Mouse (Mus musculus): ENCODE data around the gene Dolpp1.
"Not testable (repeated sequence)": the region's sequence is repeated elsewhere in the genome, so short reads cannot be mapped to it uniquely, and the experiment has no call there.

Dolpp1 gene

DNA sequence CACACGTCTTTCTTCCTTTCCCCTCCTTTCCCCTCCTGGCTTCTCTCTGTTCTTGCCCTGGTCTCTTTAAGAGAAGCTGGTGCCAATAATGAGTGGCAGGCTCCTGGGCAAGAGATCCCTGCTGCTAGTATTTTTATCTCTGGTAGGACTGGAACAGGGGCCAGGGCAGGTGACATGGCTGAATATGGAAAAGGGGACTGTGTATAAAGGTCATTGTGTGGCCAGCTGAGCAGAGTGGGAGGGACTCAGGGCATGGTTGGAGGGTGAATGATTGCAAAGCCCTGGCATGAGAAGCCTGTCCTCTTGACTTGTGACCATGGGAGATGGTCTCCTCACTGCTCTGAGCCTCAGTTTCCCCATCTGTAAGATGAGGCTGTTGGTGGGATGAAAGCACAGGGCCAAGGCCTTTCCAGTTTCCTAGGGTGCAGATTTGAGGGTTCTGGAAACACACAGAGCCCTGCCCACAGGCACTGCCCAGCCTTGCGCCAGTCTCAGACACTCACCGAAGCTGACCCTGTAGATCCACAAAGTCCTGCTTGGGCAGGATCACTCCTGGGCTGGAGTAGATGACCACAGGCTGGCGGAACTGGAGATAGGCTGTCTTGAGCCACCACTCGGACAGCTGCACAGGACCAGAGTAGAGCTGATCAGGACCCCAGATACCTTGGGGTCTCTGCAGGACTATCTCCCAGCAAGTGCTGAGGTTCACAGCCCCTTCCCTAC lies 17.6 kb downstream of the Dolpp1 start:
- DNase-seq (ENCODE audit: low spot score in 2 of 2) = no peak

DNA sequence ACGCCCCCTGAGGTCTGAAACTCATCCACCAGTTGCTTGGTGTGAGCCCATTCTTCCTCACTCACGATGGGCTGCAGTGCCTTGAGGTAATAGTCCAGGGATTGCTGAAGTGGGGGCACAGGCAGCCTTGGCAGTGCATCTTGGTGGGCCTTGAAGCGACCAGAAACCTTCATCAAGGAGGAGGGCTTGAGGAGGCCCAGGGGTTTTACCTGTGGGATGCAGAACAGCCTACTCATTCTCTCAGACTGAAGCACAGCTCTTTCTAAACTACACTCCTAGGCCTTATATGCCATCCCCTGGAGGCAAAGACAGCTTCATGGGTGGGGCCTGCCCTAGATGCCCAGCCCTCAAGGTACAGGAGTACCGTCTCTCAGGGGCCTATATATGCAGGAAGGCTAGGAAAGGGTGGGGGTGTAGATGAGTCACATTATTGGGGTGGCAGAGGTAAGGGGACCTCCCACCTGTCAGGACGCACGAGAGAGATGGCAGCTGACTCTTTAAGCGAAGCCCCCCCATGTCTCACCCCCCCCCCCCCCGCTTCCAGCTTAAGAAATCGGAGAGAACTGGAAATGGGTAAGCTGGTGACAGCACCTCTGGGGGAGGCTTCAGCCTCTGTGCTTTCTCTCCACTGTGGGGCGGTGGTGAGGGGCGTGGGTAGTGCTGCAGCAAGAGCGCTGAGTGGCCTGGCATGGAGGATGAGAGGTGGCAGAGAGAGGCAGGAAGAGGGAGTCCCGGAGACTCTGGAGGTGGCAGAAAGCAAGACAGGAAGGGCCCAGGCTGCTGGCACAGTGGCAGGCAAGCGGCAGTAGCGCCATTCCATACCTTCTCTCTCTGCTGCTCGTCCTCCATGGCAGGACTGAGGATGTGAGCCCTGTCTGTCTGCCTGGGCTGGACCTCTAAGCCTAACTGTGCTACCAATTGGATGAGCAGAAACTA lies 21.3 kb downstream of the Dolpp1 start:
- no peak for DNase-seq (ENCODE audit: low spot score in 2 of 2)

DNA sequence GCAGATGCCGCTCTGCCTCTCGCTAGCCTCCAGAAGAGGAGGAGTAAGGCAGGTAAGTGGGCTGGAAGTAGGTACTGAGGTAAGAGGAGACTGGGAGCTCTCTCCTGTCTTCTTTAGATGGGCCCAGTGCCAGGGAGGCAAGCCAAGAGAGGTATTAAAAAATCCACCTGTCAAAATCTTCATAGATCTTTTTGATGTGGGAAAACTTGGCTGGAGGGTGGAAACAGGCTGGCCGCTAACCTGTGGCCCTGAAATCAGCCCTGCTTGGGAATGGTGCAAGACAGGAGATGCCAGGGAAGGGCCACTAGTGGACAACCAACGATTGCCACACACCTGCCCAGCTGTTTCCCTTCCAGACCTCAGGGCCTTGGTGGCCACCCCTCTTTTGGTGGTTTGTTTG lies 22.0 kb downstream of the Dolpp1 start:
- DNase-seq (ENCODE audit: low spot score in 2 of 2) = no peak

DNA sequence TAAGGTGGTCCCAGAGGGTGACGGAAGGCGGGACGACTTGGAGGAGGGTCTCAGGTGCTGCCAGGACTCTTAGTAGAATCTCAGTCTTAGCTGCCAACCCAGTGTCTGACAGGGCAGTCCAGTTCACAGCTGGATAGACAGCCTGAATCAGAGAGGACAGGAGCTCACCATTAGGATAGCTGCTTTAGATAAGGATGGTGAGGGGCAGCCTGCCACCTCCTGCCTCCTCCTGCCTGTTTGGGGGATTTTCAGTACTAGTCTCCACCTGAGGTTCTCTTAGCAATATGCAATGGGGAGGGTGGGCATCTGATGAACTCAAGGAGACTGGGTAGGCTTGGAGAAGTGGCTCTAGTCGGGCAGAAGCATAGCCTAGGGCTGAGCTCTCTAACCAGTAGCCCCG lies 22.6 kb downstream of the Dolpp1 start:
- no peak for DNase-seq (ENCODE audit: low spot score in 2 of 2)

GRCm38 (mm10) chr2:30415157-30415935 lies 23.3 kb downstream of the Dolpp1 start, which contains the start of gene Crat:
Crat (minus strand) TSS chr2:30415813.
- DNase-seq (ENCODE audit: low spot score in 2 of 2) = peak; percentile 85 to 87

- peak; percentile 86 to 91 for DNase-seq (ENCODE audit: low spot score in 2 of 2)
Observed at GRCm38 (mm10) chr2:30415936-30416648, 24.0 kb downstream of the Dolpp1 start, which contains the start of gene Ptpa. Ptpa (plus strand) TSS chr2:30416039.

GRCm38 (mm10) chr2:30416649-30416965 lies 24.6 kb downstream of the Dolpp1 start:
- DNase-seq (ENCODE audit: low spot score in 2 of 2) = no peak

- not testable (repeated sequence) for DNase-seq (ENCODE audit: low spot score in 2 of 2)
Observed at GRCm38 (mm10) chr2:30417154-30417553, 25.1 kb downstream of the Dolpp1 start.

- no peak for DNase-seq (ENCODE audit: low spot score in 2 of 2)
Observed at GRCm38 (mm10) chr2:30417595-30418165, 25.6 kb downstream of the Dolpp1 start.

DNA sequence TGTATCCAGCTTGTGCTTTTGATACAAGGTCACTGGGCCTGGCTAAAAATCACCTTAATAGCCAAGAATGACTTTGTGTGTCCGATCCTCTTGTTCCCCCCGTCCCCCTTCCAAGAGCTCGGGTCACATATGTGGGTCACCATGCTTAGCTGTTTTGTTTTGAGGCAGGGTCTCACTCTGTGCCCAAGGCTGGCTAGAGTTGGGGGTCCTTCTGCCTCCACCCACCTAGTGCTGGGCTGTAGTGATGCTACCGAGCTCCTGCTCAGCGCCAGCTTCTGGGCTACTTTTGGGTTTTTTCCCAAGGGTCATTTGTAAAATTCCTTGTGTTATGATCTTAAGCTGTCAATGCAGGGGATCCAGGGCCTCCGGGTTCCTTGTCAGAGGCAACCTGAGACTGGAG lies 26.2 kb downstream of the Dolpp1 start:
- no peak for DNase-seq (ENCODE audit: low spot score in 2 of 2)

- no peak for DNase-seq (ENCODE audit: low spot score in 2 of 2)
Observed at GRCm38 (mm10) chr2:30419112-30419511, 27.1 kb downstream of the Dolpp1 start.

GRCm38 (mm10) chr2:30421432-30421831 lies 29.4 kb downstream of the Dolpp1 start:
- no peak for DNase-seq (ENCODE audit: low spot score in 2 of 2)

DNA sequence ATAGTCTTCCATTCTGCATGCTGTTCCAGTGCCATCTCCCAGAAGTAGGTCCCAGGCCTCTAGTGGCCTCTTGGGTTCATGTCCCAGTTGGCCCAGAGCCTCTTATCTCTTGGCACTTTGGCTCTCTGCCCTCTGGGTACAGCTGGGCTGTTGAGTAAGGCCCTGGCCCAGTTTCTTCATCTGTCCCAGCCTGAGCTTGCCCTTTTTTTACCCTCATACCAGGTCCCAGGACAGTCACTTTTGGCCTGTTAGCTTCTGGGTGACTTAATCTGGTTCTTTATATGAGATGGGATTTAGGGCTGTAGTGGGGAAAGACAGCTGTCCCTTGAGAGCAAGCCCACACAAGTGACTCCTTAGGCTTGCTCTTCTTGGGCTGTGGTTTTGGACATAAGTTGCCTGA lies 37.1 kb downstream of the Dolpp1 start:
- DNase-seq (ENCODE audit: low spot score in 2 of 2) = no peak

- DNase-seq (ENCODE audit: low spot score in 2 of 2) = peak; percentile 39 to 68
Observed at GRCm38 (mm10) chr2:30435326-30436155, 43.5 kb downstream of the Dolpp1 start.

DNA sequence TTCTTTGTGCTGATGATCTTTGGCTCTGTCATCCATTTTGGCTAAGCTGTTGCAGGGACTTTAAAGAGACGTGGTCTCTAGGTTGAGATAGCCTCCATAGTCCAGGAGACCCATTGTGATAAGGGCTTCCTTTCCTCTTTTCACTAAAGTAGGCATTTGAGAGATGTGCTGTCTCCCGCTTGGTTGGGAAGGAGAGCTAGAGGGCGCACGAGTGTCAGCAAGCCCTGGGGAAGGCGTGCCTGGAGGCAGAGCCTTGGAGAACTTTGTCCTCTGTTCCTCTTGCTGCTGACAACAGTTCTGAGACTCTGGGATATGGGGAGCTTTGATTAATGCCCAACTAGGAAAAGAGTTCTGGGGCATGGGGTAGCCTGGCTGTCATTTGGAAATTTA lies 44.1 kb downstream of the Dolpp1 start:
- DNase-seq (ENCODE audit: low spot score in 2 of 2) = no peak

- no peak for DNase-seq (ENCODE audit: low spot score in 2 of 2)
Observed at GRCm38 (mm10) chr2:30436809-30437208, 44.8 kb downstream of the Dolpp1 start.

- DNase-seq (ENCODE audit: low spot score in 2 of 2) = no peak
Observed at GRCm38 (mm10) chr2:30437791-30438190, 45.7 kb downstream of the Dolpp1 start.

DNA sequence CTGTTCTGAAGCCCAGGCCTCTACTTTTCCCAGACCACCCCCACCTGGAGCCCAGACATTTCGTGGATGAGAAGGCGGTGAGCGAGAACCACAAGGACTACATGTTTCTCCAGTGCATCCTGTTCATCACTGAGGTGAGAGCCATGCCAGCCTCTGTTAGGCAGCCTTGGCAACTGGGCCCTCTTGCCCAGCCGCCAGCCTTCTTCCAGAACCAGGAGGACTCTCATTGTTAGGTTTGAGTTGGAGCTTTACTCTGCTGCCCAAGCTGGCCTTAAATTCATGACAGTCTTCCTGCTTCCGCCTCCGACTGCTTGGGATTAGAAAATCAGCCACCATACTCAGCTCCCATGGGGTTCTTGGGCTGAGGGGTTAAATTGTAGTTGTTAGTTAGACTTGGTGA lies 47.6 kb downstream of the Dolpp1 start:
- DNase-seq (ENCODE audit: low spot score in 2 of 2) = no peak

- no peak for DNase-seq (ENCODE audit: low spot score in 2 of 2)
Observed at GRCm38 (mm10) chr2:30440211-30440700, 48.2 kb downstream of the Dolpp1 start.
